Mouse (Mus musculus) embryo, embryonic 10.5 days (tissue): ENCODE data around the gene Slit3.

Experiments used
- DNase-seq: peaks from one replicate; pipeline ENCODE4 v3.0.0-alpha.2; 2015; ENCODE audit warnings: low spot score

The Slit3 gene

DNA sequence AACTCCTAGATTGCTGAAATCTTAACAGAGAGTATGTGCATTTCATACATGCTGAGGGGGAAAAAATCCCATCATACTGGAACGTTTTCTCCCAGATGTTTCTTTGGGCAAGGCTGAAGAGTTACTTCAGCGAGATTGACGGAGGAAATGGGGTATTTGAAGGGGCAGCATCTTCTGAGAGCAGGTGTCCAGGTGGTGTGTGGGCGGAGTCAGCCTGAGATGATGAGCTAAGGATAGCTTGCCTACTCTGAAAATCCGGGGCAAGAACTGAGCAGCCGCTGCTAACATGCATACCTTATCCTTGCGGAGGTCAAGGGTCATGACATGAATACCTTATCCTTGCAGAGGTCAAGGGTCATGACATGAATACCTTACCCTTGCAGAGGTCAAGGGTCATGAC lies 576.5 kb downstream of the Slit3 start:
- DNase-seq: no peak

DNA sequence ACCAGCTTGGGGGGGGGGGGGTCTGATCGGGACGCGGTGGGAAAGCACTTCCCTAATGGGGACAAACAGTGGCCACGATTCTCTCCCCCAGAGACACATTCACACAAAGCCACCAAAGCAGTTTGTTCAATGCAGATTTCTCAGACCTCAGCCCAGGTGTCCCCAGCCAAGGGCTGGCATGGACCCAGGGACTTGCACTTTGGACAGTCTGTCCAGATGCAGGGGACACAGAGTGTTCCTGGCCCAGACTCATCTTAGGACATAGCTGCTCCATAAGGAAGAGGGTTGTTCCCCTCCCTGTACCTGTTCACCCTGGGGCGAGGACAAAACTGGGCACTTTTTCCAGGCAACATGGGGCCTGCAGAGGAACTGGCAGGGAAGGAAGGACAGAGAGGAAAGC lies 577.9 kb downstream of the Slit3 start:
- no peak for DNase-seq

DNA sequence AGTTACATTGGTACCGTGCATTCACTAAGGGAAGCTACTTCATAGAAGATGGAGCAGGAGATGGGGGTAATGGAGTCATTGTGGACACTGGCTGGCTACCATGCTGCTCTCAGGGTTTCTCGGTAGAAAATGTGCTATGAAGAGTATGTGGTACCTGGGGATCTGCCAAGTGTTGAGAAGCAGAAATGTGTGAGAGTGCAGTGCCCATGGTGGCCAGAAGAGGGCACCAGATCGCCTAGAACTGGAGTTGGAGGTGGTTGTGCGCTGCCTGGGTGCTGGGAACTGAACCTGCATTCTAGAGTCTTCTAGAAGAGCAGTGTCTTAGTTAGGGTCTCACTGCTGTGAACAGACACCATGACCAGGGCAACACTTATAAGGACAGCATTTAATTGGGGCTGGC lies 582.4 kb downstream of the Slit3 start:
- no peak for DNase-seq

DNA sequence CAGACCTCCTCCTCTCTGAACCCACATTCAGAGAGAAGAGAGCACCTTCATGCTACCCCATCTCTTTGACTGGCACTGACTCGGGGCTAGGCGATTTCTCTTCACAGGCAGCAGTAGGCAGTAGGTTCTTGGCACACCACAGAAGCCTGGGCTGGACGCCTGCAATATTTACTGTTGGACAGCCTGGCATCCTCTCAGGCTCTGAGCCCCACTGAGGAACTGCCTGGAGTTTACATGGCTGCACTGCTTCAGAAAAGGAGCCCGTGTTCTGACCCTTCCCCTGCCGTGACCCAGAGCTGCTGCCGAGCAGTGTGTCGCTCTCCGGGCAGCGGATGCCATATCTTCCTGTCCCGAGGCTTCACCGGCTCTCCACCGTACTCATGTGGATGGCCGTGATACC lies 583.4 kb downstream of the Slit3 start:
- DNase-seq: no peak

DNA sequence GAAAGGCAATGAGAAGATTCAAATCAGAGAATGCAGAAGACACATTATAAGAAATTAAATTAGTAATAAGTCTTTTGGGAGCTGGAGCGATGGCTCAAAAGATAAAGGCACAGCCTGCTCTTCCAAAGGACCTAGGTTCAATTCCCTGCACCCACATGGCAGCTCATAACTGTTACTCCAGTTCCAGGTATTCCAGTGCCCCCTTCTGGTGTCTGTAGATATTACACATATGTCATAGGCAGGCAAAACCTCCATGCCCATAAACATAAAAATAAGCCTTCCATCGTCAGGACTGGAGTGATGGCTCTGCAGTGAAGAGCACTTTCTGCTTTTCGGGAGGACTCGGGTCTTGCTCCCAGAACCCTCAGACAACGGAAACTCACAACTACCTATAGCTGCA lies 583.9 kb downstream of the Slit3 start:
- no peak for DNase-seq

DNA sequence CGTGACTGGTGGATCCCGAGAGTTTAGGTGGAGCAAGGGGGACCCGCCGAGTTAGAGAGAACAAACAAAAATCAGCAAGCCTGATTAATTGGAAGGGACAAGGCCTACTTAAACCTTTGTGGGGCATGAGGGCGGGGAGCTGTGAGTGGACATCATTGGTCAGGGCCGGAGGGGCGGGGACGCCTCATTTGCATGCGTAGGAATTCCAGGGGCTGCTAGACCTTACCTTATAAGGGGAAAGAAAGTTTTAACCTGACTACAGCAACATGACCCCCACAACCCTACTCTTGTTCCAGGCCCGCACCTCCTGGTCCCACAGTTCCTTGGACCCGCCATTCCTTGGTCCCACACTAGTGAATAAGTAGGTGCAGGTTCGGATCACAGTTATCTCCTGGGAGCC lies 586.4 kb downstream of the Slit3 start:
- DNase-seq: no peak

DNA sequence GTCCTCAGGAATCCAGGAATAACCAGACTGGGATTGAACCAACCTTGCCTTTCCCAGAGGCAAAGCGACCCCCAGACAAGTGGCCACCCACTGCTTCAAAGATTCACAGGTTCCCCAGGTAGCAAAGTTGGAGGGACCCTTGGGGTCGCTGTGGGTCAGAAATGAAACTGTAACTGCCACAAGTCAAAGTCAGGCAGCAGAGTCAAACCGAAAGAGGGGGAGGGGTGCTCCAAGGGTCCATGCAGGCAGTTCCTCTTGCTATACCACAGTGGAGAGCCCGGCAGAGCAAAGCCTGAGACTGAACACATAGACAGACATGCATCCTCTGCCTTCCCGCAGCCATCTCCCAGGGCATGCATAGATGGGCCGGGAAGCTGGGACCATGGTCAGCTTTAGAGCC lies 590.3 kb downstream of the Slit3 start:
- DNase-seq: no peak

DNA sequence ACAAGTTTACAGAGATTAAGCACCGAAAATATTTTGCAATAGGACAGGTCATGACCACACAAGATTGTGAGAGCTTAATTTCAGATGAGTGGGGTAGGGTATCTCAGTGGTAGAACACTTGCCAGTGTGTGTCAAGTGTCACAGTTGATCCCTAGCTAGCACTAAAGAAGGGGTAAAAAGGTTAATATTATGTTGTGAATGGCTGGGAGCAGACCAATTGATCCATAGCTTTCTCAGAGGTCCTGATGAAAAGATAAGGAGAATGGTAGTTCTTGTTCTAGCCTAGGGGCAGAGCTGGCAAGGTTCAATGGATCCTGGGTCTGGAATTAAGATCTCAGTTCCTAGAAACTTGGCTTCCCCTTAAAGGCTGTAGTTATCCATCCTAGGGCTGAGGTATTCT lies 597.9 kb downstream of the Slit3 start:
- DNase-seq: no peak

DNA sequence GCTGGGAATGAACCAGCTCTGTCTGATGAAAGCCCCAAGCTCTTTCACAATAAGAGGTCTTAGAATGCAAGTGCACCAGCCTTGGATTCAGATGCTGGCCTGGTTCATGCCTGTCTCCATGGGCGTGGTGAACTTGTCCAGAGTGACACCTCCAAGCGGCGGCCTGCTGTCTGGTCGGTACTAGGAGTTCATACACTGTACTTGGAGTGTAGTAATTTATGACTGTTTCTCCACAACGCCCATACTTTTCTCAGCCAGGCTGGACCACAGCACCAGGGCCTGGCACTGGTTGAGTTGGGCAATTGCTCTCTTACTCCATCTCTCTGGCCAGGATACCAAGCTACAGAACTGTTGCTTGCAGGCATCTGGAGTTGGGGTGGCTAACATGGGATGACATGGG lies 602.9 kb downstream of the Slit3 start:
- DNase-seq: no peak

DNA sequence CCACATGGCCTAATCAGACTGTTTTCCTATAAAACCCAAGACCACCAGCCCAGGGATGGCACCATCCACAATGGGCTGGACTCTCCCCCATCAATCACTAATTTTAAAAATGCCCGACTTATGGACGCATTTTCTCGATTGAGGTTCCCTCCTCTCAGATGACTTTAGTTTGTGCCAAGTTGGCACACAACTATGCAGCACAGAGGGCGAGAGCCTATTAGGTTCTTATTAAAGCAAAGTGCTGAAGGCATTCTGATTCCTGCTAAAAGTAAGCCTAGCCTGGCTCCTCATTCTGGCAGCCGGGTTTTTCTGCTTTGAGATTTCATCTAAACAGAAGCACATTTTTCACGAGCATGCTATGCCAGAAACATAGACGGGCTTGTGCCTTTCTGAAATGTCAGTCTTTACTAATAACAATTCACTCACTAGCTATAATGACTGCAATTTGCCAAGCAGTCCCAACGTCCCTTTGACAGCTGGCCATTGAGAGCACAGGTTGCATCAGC lies 605.4 kb downstream of the Slit3 start:
- DNase-seq: no peak

DNA sequence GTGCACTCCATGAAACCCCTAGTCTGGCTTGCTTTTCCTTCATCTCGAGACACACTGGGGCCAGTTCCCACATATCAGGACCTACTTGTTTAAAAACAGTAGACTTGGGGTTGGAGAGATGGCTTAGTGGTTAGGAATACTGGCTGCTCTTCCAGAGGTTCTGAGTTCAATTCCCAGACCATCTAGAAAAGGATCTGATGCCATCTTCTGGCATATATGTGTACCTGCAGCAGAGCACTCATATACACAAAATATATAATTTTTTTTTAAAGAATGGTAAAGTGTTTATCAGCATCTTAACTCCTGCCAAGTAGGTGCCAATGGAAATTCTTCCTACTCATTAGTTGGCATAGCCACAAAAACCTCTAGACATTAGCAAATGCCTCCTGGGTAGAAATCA lies 607.2 kb downstream of the Slit3 start:
- DNase-seq: no peak

DNA sequence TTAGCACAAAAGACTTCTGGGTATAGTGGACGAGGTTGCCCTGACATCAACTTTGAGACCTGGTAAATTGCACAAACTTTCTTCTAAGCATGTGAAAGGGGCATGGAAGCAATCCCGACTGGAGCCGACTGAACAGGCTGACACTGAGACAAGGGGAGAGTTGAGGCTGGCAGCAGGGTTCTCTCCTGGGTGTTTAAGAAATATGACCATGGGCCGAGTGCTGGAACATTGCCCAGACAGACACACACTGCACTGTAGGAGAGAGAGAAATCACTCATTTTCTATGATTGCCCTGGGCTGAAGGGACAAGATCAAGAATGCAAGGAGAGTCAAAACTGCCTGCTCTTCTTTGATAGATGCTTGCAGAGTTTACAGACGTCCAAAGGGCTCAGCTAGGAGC lies 608.2 kb downstream of the Slit3 start:
- DNase-seq: no peak

DNA sequence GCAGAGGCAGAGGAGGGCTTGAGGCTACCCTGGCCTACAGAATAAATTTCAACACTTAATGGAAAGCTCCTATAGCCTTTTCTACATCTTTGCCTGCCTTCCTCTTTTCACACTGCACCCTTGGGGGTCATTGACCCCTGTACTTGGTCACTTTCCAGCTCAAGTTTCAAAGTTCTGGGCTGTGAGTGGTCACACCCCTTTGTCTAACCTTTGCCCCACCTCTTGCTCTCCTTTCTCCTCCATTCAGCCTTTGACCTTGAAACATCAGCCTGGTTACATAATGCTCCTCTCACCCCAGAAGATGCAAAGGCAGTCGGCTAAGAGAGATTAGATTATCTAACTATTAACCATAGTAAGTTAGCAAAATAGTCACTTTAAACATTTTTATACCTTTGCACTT lies 611.3 kb downstream of the Slit3 start:
- DNase-seq: peak; percentile 21

DNA sequence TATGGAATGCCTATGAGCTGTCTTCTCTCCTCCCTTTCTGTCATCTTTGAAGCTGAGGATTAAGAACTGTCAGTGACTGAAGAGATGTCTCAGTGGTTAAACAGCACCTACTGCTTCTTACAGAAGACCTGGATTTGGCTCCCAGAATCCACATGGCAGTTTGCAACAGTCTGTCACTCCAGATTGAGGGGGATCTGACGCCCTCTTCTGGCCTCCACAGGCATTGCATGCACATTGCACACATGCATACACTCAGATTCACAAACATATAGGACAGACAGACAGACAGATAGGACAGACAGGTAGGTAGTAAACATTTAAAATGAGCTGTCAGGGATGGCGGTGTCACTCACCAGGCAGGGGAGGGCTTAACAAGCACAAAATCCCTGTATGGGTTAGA lies 615.8 kb downstream of the Slit3 start:
- DNase-seq: no peak

DNA sequence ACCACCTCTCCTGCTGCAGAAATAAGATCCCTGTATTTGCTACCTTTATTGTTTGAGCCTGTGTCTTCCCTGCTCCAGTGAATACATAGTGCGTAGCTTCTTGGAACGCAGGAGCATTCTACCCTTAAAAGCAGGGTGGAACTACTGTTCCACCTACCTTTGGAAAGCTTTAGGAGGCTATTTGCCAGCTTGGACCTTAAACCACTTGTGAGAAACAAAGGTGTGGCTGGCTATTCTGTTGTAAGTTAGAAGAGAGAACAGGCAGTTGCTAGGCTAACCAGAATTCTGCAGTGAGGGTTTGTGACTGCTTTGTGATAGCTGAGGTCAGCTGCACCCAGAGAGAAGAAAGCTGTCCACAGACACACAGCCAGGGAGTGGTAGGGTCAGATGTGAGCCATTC lies 616.2 kb downstream of the Slit3 start:
- no peak for DNase-seq

DNA sequence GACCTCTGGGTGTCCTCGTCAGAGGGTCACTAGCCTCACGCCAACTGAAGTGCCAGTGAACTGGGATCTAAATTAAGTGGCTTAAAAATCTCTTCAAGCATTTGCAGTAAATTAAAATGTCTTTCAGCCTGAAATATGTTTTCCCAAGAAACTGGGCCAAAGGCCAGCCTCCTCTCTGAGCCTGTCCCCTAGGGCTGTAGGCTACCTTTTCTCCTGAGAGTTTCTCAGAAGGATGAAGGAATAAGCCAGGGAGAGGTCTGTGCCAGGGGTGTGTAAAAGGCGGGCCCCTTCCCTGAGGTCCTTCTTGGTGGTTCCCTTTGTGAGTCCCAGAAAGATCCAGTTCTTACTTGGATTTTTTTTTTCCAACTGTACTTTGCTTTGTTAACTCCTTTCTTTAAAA lies 617.1 kb downstream of the Slit3 start:
- no peak for DNase-seq

DNA sequence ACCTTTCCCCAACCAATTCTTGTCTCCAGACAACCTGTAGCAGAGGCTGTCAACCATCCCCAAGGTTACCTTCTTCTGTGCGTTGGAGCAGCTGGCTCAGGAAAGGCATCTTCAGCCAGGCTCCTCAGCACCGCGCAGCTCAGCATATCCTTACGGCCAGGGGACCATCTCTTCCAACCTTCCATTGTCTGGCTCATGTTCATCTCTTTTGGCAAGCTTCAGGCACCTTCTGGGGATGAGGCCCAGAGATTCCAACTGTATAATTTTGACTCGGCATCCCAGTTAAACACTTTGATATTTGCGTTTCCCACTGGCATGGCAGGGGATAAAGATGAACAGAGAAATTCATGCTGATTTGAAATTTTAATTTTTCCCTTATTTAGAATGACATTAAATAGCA lies 622.6 kb downstream of the Slit3 start:
- no peak for DNase-seq

DNA sequence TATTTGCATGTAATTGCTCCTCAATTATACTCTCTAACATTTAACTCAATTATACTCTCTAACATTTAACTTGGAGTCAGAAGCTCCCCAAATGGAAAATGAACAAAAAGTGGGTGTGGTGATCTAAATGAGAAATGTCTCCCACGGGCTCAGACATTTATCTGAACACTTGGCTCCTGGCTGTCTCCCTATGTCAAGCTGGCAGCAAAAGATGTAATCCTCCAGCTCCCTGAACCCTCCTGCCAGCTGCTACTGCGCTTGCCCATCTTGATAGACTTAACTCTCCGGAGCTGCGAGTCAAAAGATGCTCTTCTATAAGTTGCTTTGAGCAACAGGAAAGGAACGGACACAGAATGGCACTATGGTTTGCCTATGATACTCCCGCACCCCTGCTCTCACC lies 623.5 kb downstream of the Slit3 start:
- no peak for DNase-seq

DNA sequence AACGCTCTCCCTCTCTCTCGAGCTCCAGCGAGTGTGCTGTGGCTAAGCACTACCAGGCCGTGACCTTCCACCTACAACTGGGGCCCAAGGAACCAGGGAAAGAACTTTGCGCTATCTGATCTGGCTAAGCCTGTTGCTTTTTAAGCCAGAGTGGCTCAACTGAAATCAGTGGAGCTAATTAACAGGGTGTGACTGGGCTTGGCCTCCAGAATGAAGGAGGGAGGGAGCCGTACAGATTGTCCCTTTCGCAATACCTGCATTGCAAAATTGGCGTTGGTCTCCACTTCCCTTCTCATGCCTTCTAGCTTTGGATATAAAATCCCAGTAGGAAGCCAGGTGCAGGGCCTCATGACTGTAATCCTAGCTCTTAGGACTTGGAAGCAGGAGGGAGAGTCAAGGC lies 629.6 kb downstream of the Slit3 start:
- DNase-seq: no peak

DNA sequence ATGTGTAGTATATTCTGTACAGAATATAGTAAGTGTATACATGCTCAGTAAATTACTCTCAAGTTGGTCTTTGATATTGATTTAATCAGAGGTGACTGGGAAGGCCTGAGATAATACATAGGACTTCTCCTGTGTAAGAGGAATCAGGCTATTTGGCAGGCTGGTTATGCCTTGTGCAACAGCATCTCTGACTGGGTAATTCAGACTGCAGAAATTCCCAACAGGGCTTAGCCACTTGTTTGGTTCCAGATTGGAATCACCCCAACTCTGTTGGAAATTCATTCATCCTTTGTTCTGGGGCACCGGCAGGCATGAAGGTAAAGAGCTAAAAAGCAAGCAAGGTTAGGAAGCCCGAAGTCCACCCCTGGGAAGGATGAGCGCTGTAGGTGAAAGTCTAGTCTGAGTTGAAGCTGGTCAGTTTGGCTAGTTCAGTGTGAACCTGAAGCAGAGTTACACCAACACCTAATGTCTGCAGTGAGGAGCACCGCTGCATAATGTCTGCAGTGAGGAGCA lies 633.9 kb downstream of the Slit3 start:
- DNase-seq: no peak

DNA sequence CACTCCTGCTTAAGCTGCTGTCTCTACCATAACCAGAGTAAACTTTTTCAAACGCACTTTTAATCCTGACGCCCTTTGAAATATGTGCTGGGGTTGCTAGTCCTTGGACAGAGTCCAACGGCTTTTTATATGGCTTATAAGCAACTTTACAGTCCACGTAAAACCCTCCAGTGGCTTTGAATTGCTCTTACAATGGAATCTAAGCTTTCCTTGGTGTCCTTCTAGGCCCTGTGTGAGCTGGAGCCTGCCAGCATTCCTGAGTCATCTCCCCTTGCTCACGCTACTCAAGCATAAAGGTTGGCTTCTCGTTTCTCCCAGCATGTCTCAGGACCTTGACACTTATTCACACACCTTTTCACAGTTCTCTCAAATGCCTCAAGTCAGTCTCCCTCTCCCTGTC lies 634.5 kb downstream of the Slit3 start:
- DNase-seq: no peak

DNA sequence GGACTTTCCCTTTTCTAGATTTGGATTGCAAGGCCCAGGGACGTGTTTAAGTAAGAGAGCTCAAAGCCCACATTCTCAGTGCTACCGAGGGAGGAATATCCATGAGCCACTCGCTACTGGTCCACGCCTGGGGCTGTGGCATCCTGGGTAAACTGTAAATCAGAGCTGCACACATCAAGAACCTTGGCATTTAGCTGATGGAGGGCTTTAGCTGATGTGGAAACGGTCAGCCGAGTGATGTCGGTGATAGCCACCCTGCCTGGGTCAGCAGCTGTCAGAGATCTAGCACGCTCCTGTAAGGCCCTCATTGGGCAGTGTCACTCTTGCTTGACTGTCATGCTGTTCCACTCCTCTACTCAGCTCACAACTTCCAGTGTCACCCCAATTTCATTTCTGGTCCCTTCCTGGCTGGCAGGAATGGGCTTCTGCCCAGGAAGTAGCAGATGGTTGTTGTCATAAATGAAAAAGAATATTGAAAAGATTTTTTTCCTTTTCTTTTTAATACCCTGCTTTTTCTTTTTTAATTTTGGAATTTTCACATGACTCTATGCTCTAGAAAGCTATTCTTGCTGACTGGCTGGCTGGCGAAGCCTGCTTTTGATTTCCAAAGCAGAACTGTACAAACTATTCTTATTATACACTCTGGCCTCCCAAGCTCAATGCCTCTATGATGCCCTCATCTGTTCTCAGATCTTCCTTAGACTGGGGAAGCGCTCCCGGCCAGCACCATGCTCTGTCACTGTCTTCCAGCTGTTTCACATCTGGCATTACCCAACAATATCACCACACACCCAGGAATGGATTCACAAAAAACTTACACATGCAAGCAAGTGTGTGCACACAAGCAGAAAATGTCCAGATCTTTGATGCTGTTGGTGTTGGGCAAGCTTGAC lies 635.6 kb downstream of the Slit3 start:
- DNase-seq: no peak
